Mouse (Mus musculus): ENCODE measurements at regions not wholly inside any gene's neighbourhood (a gene's known extent, or its start where the extent isn't known, plus 50 kb on each side); places are given as distances from the start of the nearest gene placed in this dataset.

GRCm38 (mm10) chr4:153781981-153782521, 175.0 kb upstream of the A430005L14Rik start:
- 80% methylated on average over 10 of the region's 10 CpGs for WGBS
- H3K4me3 ChIP-seq (ENCODE audit: insufficient read depth, low read depth, low read length), result no peak overlapping the region
- H3K27me3 ChIP-seq (replicated peaks; ENCODE audit: control insufficient read depth, insufficient read depth, low read length), result no peaks in the 10 kb centered on the region
- no peak overlapping the region for H3K27ac ChIP-seq (ENCODE audit: insufficient read depth, low read depth, low read length)
- H3K4me1 ChIP-seq (ENCODE audit: control insufficient read depth, insufficient read depth, low read length), result no peaks in the 10 kb centered on the region
- no peak for DNase-seq
- H3K36me3 ChIP-seq (ENCODE audit: control insufficient read depth, insufficient read depth, low read length), result no peaks in the 10 kb centered on the region
- TF ChIP-seq POLR2A (IDR thresholded peaks at IDR 0.05; ENCODE audit: low read depth, low read length) (no peak), CTCF (conservative IDR thresholded peaks at IDR 0.05; ENCODE audit: insufficient read depth, insufficient read length, low read depth, low read length) (no peak)

GRCm38 (mm10) chr4:153784401-153784800, 172.6 kb upstream of the A430005L14Rik start:
- no peak for TF ChIP-seq CTCF (conservative IDR thresholded peaks at IDR 0.05; ENCODE audit: insufficient read depth, insufficient read length, low read depth, low read length)
- no peak for TF ChIP-seq POLR2A (IDR thresholded peaks at IDR 0.05; ENCODE audit: low read depth, low read length)
- no peaks in the 10 kb centered on the region for H3K27me3 ChIP-seq (replicated peaks; ENCODE audit: control insufficient read depth, insufficient read depth, low read length)
- 83% methylated on average over 11 of the region's 11 CpGs for WGBS
- no peaks in the 10 kb centered on the region for H3K4me1 ChIP-seq (ENCODE audit: control insufficient read depth, insufficient read depth, low read length)
- no peak overlapping the region for H3K4me3 ChIP-seq (ENCODE audit: insufficient read depth, low read depth, low read length)
- no peak overlapping the region for H3K27ac ChIP-seq (ENCODE audit: insufficient read depth, low read depth, low read length)
- no peak for DNase-seq
- no peaks in the 10 kb centered on the region for H3K36me3 ChIP-seq (ENCODE audit: control insufficient read depth, insufficient read depth, low read length)

DNA sequence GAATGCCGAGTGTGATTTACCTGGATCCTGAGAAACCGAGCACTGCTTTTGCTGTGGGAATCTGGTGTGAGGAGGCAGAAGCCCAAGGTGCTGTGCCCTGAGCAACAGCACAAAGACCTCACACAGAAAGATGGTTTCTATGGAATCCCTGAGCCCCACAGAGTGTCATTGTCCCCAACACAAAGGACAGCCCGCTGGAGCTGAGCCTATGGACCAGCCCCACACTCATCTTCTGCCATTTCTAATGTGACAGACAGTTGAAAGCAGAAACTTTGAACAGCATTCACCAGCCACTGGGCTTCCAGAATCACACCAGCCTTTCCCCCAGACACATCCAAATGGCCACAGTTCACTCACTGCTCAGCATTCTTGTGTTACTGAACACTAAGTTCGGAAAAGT, 171.5 kb upstream of the A430005L14Rik start:
- Histone ChIP-seq H3K27ac (ENCODE audit: insufficient read depth, low read depth, low read length) (no peak overlapping the region), H3K36me3 (ENCODE audit: control insufficient read depth, insufficient read depth, low read length) (no peaks in the 10 kb centered on the region), H3K4me1 (ENCODE audit: control insufficient read depth, insufficient read depth, low read length) (no peaks in the 10 kb centered on the region), H3K4me3 (ENCODE audit: insufficient read depth, low read depth, low read length) (no peak overlapping the region), H3K27me3 (replicated peaks; ENCODE audit: control insufficient read depth, insufficient read depth, low read length) (no peaks in the 10 kb centered on the region)
- no peak for DNase-seq
- 84% methylated on average over 4 of the region's 4 CpGs for WGBS
- TF ChIP-seq CTCF (conservative IDR thresholded peaks at IDR 0.05; ENCODE audit: insufficient read depth, insufficient read length, low read depth, low read length) (no peak), POLR2A (IDR thresholded peaks at IDR 0.05; ENCODE audit: low read depth, low read length) (no peak)

DNA sequence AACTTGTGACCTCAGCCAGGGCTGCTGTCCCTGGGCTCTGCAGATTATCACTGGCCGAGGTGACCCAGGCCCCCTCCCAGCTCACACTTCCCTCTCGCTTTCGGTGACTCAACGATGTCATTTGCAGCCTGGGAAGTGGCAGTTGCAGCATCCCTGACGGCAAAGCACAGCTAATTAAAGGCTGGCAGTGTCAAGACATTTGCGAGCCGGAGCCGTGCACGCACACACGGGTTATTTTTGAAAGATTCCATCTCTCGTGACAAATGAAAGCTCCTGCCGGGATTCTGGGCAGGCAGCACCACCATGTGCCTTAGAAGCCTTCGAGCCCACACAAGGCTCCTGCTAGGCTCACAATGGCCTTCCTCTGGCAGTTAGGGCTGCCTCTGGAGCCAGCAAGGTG, 164.7 kb upstream of the A430005L14Rik start:
- no peaks in the 10 kb centered on the region for H3K27me3 ChIP-seq (replicated peaks; ENCODE audit: control insufficient read depth, insufficient read depth, low read length)
- H3K4me1 ChIP-seq (ENCODE audit: control insufficient read depth, insufficient read depth, low read length), result no peaks in the 10 kb centered on the region
- no peak overlapping the region for H3K4me3 ChIP-seq (ENCODE audit: insufficient read depth, low read depth, low read length)
- no peak for DNase-seq
- WGBS, result 41% methylated on average over 13 of the region's 13 CpGs
- H3K27ac ChIP-seq (ENCODE audit: insufficient read depth, low read depth, low read length), result no peak overlapping the region
- no peaks in the 10 kb centered on the region for H3K36me3 ChIP-seq (ENCODE audit: control insufficient read depth, insufficient read depth, low read length)
- TF ChIP-seq CTCF (conservative IDR thresholded peaks at IDR 0.05; ENCODE audit: insufficient read depth, insufficient read length, low read depth, low read length) (no peak), POLR2A (IDR thresholded peaks at IDR 0.05; ENCODE audit: low read depth, low read length) (no peak)

- no peaks in the 10 kb centered on the region for H3K27me3 ChIP-seq (replicated peaks; ENCODE audit: control insufficient read depth, insufficient read depth, low read length)
- H3K4me3 ChIP-seq (ENCODE audit: insufficient read depth, low read depth, low read length), result no peak overlapping the region
- TF ChIP-seq POLR2A (IDR thresholded peaks at IDR 0.05; ENCODE audit: low read depth, low read length), result no peak
- no peak for TF ChIP-seq CTCF (conservative IDR thresholded peaks at IDR 0.05; ENCODE audit: insufficient read depth, insufficient read length, low read depth, low read length)
- no peaks in the 10 kb centered on the region for H3K4me1 ChIP-seq (ENCODE audit: control insufficient read depth, insufficient read depth, low read length)
- 85% methylated on average over 7 of the region's 7 CpGs for WGBS
- no peak overlapping the region for H3K27ac ChIP-seq (ENCODE audit: insufficient read depth, low read depth, low read length)
- H3K36me3 ChIP-seq (ENCODE audit: control insufficient read depth, insufficient read depth, low read length), result no peaks in the 10 kb centered on the region
- DNase-seq, result no peak
Observed at GRCm38 (mm10) chr4:153798061-153798460, 159.0 kb upstream of the A430005L14Rik start.

DNA sequence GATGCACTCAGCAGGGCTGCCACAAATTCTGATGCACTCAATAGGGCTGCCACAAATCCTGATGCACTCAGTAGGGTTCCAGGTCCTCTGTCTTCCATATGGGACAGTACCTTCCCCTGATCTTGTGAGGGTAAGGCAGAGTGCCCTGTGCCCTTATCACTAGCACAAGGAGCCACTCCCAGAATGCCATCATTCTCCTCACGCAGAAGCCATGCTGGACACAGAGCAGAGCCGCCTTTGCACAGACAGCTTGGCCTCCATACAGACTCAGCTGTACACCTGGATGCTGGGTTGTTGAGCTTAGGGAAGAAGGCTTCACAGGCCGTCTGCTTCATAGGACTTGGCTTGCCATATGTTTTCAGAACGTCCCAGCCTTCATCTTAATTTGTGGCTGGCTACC, 151.3 kb upstream of the A430005L14Rik start:
- H3K27me3 ChIP-seq (replicated peaks; ENCODE audit: control insufficient read depth, insufficient read depth, low read length), result no peaks in the 10 kb centered on the region
- WGBS, result 30% methylated on average over 4 of the region's 4 CpGs
- no peaks in the 10 kb centered on the region for H3K36me3 ChIP-seq (ENCODE audit: control insufficient read depth, insufficient read depth, low read length)

DNA sequence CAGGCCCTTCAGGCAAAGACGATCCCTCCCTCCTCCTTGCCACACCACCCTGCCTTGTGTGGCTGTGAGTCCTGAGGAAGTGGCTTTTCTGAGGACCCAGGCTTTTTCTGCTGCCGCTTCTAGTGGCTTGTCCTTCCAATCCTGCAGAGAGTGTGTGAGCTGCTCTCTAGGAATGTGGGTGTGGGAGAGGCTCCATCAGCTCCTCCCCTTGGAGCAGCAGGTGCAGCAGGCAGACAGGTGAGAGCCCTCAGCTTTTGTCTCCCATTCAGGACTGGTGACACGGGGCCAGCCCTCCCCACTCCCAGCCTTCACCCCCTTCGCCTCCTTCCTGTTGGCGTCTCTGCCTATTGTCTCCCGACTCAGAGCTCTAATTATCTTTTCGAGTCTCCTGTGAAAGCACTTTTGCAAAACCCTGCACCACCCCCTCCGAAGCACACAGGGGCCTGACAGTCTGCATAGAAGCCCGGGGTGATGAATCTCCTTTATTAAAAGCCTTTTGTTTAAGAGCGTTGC, 150.8 kb upstream of the A430005L14Rik start:
- Histone ChIP-seq H3K27ac (ENCODE audit: insufficient read depth, low read depth, low read length) (no peak overlapping the region), H3K4me3 (ENCODE audit: insufficient read depth, low read depth, low read length) (no peak overlapping the region), H3K27me3 (replicated peaks; ENCODE audit: control insufficient read depth, insufficient read depth, low read length) (no peaks in the 10 kb centered on the region), H3K36me3 (ENCODE audit: control insufficient read depth, insufficient read depth, low read length) (no peaks in the 10 kb centered on the region), H3K4me1 (ENCODE audit: control insufficient read depth, insufficient read depth, low read length) (no peaks in the 10 kb centered on the region)
- 5% methylated on average over 10 of the region's 10 CpGs for WGBS
- no peak for DNase-seq
- TF ChIP-seq CTCF (conservative IDR thresholded peaks at IDR 0.05; ENCODE audit: insufficient read depth, insufficient read length, low read depth, low read length) (no peak), POLR2A (IDR thresholded peaks at IDR 0.05; ENCODE audit: low read depth, low read length) (no peak)

More for the DNA sequence above, 151.3 kb upstream of the A430005L14Rik start:
- Histone ChIP-seq H3K4me1 (ENCODE audit: control insufficient read depth, insufficient read depth, low read length) (no peaks in the 10 kb centered on the region), H3K27ac (ENCODE audit: insufficient read depth, low read depth, low read length) (no peak overlapping the region), H3K4me3 (ENCODE audit: insufficient read depth, low read depth, low read length) (no peak overlapping the region)
- TF ChIP-seq CTCF (conservative IDR thresholded peaks at IDR 0.05; ENCODE audit: insufficient read depth, insufficient read length, low read depth, low read length) (no peak), POLR2A (IDR thresholded peaks at IDR 0.05; ENCODE audit: low read depth, low read length) (no peak)
- DNase-seq, result no peak
